Mouse (Mus musculus): ENCODE measurements around the gene Rgl2. TPM values are rescaled to one million over a fixed set of nuclear protein-coding genes. Genes with fewer than 3 reads are reported as not detected.
A peak's percentile ranks its signal among the peaks of the same experiment; 100 is the strongest.
"Not testable (repeated sequence)": the region's sequence is repeated elsewhere in the genome, so short reads cannot be mapped to it uniquely, and the experiment has no call there.

Gene Rgl2
- 24.4 and 25.9 TPM in 2 replicates for polyA plus RNA-seq (2015; fragmentation: Nextera tagmentation; extraction: Ambion mirVana)

DNA sequence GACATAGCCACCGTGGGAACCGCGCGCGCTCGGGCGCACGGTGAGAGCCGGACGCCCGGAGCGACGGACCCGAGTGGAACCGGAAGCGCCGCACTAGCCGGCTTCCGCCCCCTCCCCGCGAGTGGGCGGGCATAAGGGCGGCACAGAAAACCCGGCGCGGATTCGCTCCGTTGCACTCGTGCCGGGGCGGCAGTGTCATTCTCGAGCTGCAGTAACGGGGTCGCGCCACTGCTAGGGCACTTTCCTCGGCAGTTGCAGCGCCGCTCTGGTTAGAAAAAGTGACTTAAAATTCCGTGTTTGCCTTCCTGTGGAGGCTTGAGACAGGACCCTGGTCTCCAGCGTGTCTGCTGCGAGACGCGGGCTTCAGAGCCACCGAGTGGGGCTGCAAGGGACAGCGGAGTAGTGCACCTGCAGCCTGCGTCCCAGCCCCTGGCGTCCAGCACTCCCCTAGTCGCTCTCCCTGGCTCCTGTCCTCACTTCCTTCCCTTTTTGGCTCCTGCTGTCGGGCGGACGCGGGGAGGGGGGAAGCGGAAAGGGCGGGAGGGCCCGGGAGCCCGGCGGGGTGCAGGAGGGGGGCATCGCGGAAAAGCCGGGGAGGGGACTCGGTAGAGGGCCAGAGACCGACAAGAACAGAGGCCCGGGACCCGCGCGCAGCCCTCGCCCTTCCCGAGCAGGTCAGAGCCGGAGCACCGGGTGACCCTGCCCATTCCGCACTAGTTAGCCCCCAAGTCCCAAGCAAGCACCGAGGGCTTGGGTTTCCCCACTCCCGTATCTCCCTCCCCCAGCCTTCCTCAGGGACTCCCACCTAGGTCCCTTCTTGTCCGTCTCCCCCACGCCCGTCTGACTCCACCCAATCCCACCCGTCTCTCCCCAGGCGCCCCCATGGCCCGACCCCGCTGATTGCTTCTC lies at the start of gene Rgl2:
Gene Rgl2 (plus strand): TSS at position 173 of the 909 bp plus-strand sequence.
- H3K4me2 ChIP-seq (ENCODE audit: low read depth, low read length) = peak within 1 kb of the TSS; percentile 98

DNA sequence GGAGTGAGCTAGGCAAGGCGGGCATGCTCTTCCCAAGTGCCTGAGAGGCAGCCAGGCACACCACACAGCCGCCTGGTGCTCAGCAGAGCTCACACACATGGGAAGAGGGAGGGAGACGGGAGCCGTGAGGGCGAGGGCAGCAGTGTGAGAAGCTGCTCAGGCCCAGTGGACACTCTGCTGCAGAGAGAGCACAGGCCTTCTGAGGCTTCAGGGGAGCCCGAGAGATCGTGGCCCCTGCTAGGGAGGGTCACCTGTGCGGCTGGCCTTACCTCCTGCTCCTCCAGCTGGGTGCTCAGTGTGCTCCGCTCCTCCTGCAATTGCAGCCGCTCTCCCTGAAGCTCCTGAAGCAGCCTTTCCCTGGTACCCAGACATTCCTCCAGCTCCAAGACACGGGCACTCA lies 45.0 kb upstream of the Rgl2 start:
- H3K4me1 ChIP-seq (ENCODE audit: control insufficient read depth, insufficient read depth, low read length); H3K9ac ChIP-seq (ENCODE audit: low read depth, low read length); H3K4me3 ChIP-seq (ENCODE audit: low read length); H3K9me3 ChIP-seq (ENCODE audit: control insufficient read depth, low read length); H3K36me3 ChIP-seq (ENCODE audit: control insufficient read depth, insufficient read depth, low read length); H3K4me2 ChIP-seq (ENCODE audit: low read depth, low read length); H3K27ac ChIP-seq (ENCODE audit: low read length); H3K27me3 ChIP-seq (replicated peaks; ENCODE audit: control insufficient read depth, insufficient read depth, low read length); ATAC-seq: not testable (repeated sequence)
- WGBS = 94% methylated on average over 10 of the region's 11 CpGs

More for the DNA sequence above, at the start of gene Rgl2:
- Histone ChIP-seq H3K27me3 (replicated peaks; ENCODE audit: control insufficient read depth, insufficient read depth, low read length) (no peaks in the 10 kb centered on the region), H3K36me3 (ENCODE audit: control insufficient read depth, insufficient read depth, low read length) (peaks cover 14% of the 10 kb centered on the region; the same call in 1 of the 2 replicates), H3K4me3 (ENCODE audit: low read length) (peak within 1 kb of the TSS; percentile 87), H3K27ac (ENCODE audit: low read length) (peak within 1 kb of the TSS; percentile 99), H3K9me3 (ENCODE audit: control insufficient read depth, low read length) (peaks cover 3% of the 10 kb centered on the region; the same call in 1 of the 2 replicates), H3K9ac (ENCODE audit: low read depth, low read length) (peak within 1 kb of the TSS; percentile 85), H3K4me1 (ENCODE audit: control insufficient read depth, insufficient read depth, low read length) (peaks cover 17% of the 10 kb centered on the region)
- ATAC-seq = peak; percentile 89
- under 1% methylated on average over 68 of the region's 80 CpGs for whole genome bisulfite sequencing

DNA sequence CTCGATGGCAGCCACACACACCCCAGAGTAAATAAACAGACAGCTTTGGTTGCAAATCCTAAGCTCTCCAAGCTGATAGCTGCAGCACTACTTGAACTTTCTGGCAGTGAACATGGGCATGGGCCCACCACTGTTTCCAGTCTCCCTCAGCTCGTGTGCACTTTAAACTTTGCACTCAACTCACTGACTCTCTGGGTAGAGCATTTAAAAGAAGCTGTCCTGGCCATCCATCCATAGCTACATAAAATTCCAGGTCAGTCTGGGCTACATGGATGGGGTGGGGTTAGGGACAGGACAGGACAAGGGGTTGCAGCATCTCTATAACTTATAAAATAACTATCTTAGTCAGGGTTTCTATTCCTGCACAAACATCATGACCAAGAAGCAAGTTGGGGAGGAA lies 41.5 kb upstream of the Rgl2 start:
- H3K27me3 ChIP-seq (replicated peaks; ENCODE audit: control insufficient read depth, insufficient read depth, low read length); H3K4me2 ChIP-seq (ENCODE audit: low read depth, low read length); H3K4me1 ChIP-seq (ENCODE audit: control insufficient read depth, insufficient read depth, low read length); H3K36me3 ChIP-seq (ENCODE audit: control insufficient read depth, insufficient read depth, low read length); H3K4me3 ChIP-seq (ENCODE audit: low read length); H3K9me3 ChIP-seq (ENCODE audit: control insufficient read depth, low read length); H3K9ac ChIP-seq (ENCODE audit: low read depth, low read length); H3K27ac ChIP-seq (ENCODE audit: low read length); ATAC-seq: not testable (repeated sequence)
- WGBS = 34% methylated on average over 2 of the region's 2 CpGs

DNA sequence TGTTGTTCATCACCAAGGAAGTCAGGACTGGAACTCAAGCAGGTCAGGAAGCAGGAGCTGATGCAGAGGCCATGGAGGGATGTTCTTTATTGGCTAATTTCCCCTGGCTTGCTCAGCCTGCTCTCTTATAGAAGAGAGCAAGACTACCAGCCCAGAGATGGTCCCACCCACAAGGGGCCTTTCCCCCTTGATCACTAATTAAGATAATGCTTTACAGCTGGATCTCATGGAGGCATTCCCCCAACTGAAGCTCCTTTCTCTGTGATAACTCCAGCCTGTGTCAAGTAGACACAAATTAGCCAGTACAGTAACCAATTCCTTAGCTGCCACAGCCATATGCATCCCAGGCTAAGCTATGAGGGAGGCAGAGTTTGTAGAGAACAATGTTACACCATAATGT lies 41.1 kb upstream of the Rgl2 start:
- 0 out of 2 replicates have a peak overlapping the region, but pooled peaks have one; percentile 19 for H3K4me2 ChIP-seq (ENCODE audit: low read depth, low read length)

GRCm38 (mm10) chr17:33889941-33890532 lies 39.3 kb upstream of the Rgl2 start:
- not testable (repeated sequence) for H3K27ac ChIP-seq (ENCODE audit: low read length); H3K4me1 ChIP-seq (ENCODE audit: control insufficient read depth, insufficient read depth, low read length); H3K9me3 ChIP-seq (ENCODE audit: control insufficient read depth, low read length); H3K27me3 ChIP-seq (replicated peaks; ENCODE audit: control insufficient read depth, insufficient read depth, low read length); H3K36me3 ChIP-seq (ENCODE audit: control insufficient read depth, insufficient read depth, low read length)
- Histone ChIP-seq H3K9ac (ENCODE audit: low read depth, low read length) (peak overlapping the region; percentile 73), H3K4me3 (ENCODE audit: low read length) (peak overlapping the region; percentile 64), H3K4me2 (ENCODE audit: low read depth, low read length) (peak overlapping the region; percentile 58)
- under 1% methylated on average over 38 of the region's 44 CpGs for WGBS
- ATAC-seq = peak; percentile 36

More for the DNA sequence above, 41.1 kb upstream of the Rgl2 start:
- H3K27ac ChIP-seq (ENCODE audit: low read length); H3K9ac ChIP-seq (ENCODE audit: low read depth, low read length); ATAC-seq; H3K36me3 ChIP-seq (ENCODE audit: control insufficient read depth, insufficient read depth, low read length); H3K4me1 ChIP-seq (ENCODE audit: control insufficient read depth, insufficient read depth, low read length); H3K4me3 ChIP-seq (ENCODE audit: low read length); H3K27me3 ChIP-seq (replicated peaks; ENCODE audit: control insufficient read depth, insufficient read depth, low read length); H3K9me3 ChIP-seq (ENCODE audit: control insufficient read depth, low read length): not testable (repeated sequence)

DNA sequence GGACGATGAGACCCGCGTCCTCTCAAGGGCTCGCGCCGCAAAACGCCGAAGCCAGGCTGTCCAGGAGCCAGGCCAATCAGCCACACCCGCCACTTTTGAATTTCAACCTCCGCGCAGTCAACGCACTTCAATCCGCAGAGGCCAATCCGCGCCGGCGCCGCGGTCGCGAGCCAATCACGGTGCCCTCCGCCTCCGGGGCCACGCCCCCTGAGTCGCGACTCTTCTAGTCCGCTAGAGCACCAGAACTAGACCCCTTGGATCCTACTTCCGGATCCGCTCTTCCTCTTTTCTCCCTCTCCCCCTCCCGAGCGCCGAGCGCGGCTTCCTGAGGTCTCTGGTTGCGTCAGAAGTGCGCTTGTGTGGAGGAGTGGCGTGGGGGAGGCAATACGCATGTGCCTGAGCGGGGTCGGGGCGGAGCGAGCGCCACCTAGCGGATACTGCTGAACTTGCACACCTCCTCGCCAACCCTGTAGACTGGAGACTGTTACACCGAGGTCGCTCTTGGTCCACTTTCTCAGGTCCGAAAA lies 38.7 kb upstream of the Rgl2 start, which contains the start of gene Kifc1:
Gene Kifc1 (minus strand): TSS at position 129 of the 527 bp plus-strand sequence.
- Histone ChIP-seq H3K27ac (ENCODE audit: low read length) (no peak within 1 kb of the TSS), H3K27me3 (replicated peaks; ENCODE audit: control insufficient read depth, insufficient read depth, low read length) (no peaks in the 10 kb centered on the region)
- under 1% methylated on average over 49 of the region's 49 CpGs for WGBS

GRCm38 (mm10) chr17:33891357-33891756 lies 38.0 kb upstream of the Rgl2 start:
- no peaks in the 10 kb centered on the region for H3K9me3 ChIP-seq (ENCODE audit: control insufficient read depth, low read length)
- peaks cover 10% of the 10 kb centered on the region for H3K4me1 ChIP-seq (ENCODE audit: control insufficient read depth, insufficient read depth, low read length)
- no peak overlapping the region for H3K27ac ChIP-seq (ENCODE audit: low read length)
- WGBS = 65% methylated on average over 2 of the region's 2 CpGs
- no peak overlapping the region for H3K4me2 ChIP-seq (ENCODE audit: low read depth, low read length)
- no peak for ATAC-seq
- H3K27me3 ChIP-seq (replicated peaks; ENCODE audit: control insufficient read depth, insufficient read depth, low read length) = no peaks in the 10 kb centered on the region
- H3K9ac ChIP-seq (ENCODE audit: low read depth, low read length) = no peak overlapping the region
- H3K36me3 ChIP-seq (ENCODE audit: control insufficient read depth, insufficient read depth, low read length) = no peaks in the 10 kb centered on the region
- H3K4me3 ChIP-seq (ENCODE audit: low read length) = no peak overlapping the region

More for the DNA sequence above, 38.7 kb upstream of the Rgl2 start, which contains the start of gene Kifc1:
- Histone ChIP-seq H3K4me2 (ENCODE audit: low read depth, low read length) (peak within 1 kb of the TSS; percentile 58), H3K4me1 (ENCODE audit: control insufficient read depth, insufficient read depth, low read length) (peaks cover 10% of the 10 kb centered on the region), H3K4me3 (ENCODE audit: low read length) (peak within 1 kb of the TSS; percentile 64), H3K9ac (ENCODE audit: low read depth, low read length) (peak within 1 kb of the TSS; percentile 73), H3K9me3 (ENCODE audit: control insufficient read depth, low read length) (no peaks in the 10 kb centered on the region), H3K36me3 (ENCODE audit: control insufficient read depth, insufficient read depth, low read length) (no peaks in the 10 kb centered on the region)
- peak; percentile 99 for ATAC-seq

DNA sequence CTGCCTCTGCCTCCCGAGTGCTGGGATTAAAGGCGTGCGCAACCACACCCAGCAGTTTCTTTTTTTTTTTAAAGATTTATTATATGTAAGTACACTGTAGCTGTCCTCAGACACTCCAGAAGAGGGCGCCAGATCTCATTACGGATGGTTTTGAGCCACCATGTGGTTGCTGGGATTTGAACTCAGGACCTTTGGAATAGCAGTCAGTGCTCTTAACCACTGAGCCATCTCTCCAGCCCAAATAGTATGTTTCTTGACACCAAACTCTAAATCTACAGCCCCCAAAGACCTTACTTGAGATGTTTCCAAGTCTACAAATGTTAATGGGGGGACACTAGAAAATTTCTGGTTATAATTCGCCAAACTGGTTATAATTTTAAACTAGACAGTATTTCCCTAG lies 37.5 kb upstream of the Rgl2 start:
- not testable (repeated sequence) for H3K36me3 ChIP-seq (ENCODE audit: control insufficient read depth, insufficient read depth, low read length); H3K4me3 ChIP-seq (ENCODE audit: low read length); ATAC-seq; H3K9me3 ChIP-seq (ENCODE audit: control insufficient read depth, low read length); H3K9ac ChIP-seq (ENCODE audit: low read depth, low read length); H3K4me1 ChIP-seq (ENCODE audit: control insufficient read depth, insufficient read depth, low read length); H3K4me2 ChIP-seq (ENCODE audit: low read depth, low read length); H3K27ac ChIP-seq (ENCODE audit: low read length); H3K27me3 ChIP-seq (replicated peaks; ENCODE audit: control insufficient read depth, insufficient read depth, low read length)
- WGBS = 69% methylated on average over 6 of the region's 6 CpGs

DNA sequence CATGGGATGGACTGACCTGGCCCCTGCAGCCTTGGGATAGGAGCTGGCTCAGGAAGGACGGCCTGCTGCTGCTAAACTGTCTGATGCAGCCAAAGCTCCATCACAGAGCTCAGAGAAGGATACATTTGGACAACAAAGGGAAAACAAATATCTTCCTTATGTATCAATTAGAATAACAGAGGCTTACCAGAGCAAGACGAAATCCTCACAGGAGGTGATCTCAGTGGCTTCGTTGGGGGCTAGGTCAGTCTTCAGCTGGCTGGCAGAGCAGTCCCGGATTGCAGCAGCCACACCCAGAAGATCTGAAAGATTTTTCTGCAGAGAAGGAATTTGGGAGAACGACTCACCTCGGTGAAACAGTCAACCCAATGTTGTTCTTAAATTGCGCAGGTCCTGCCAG lies 36.9 kb upstream of the Rgl2 start:
- no peaks in the 10 kb centered on the region for H3K9me3 ChIP-seq (ENCODE audit: control insufficient read depth, low read length)
- 21% methylated on average over 7 of the region's 7 CpGs for WGBS
- no peak for ATAC-seq

More for the DNA sequence above, 36.9 kb upstream of the Rgl2 start:
- no peak overlapping the region for H3K27ac ChIP-seq (ENCODE audit: low read length)
- no peaks in the 10 kb centered on the region for H3K27me3 ChIP-seq (replicated peaks; ENCODE audit: control insufficient read depth, insufficient read depth, low read length)
- peaks cover 10% of the 10 kb centered on the region for H3K4me1 ChIP-seq (ENCODE audit: control insufficient read depth, insufficient read depth, low read length)
- H3K36me3 ChIP-seq (ENCODE audit: control insufficient read depth, insufficient read depth, low read length) = no peaks in the 10 kb centered on the region
- no peak overlapping the region for H3K4me3 ChIP-seq (ENCODE audit: low read length)
- no peak overlapping the region for H3K4me2 ChIP-seq (ENCODE audit: low read depth, low read length)
- no peak overlapping the region for H3K9ac ChIP-seq (ENCODE audit: low read depth, low read length)

Measured in intestine, embryonic 16.5 days (tissue).